In the genomic region with DNA sequence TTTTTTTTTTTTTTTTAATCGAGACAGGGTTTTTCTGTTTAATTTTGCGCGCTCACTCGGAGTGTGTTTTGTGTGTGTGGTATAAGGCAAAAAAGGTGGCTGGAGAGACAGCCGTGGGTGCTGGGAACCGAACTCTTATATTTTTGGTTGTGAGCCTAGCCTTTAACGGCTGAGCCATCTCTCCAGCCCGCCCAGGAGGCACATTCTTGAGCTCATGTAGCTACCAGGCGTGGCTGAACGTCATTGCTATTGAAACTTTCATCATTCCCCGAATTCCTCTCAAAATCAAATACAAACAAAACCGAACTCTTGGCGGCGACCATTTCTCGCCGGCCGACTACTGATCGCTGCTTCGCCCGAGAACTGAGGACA, we compare ENCODE assay signal across 7 mouse cellular contexts. TPM values are rescaled to one million over a fixed set of nuclear protein-coding genes. Genes with fewer than 3 reads are reported as not detected.
DNase-seq lines count a peak whose midpoint lies in the region; ATAC-seq and TF ChIP-seq lines count a peak whose summit lies in the region.
"Not testable (repeated sequence)": the region's sequence is repeated elsewhere in the genome, so short reads cannot be mapped to it uniquely, and the experiment has no call there.

No protein-coding gene starts in this region.

- H3K4me3 ChIP-seq in embryonic facial prominence, embryonic 14.5 days (ENCODE audit: low read depth, low read length) = peak overlapping the region; percentile 61
- H3K4me3 ChIP-seq in heart, adult 2 months = peak overlapping the region; percentile 72
- peak overlapping the region; percentile 55 for H3K4me3 ChIP-seq in limb, embryonic 11.5 days (ENCODE audit: low read depth, low read length)
- H3K4me3 ChIP-seq in midbrain, embryonic 12.5 days = peak overlapping the region; percentile 61

- not testable (repeated sequence) for TF ChIP-seq CTCF in heart, adult 2 months (IDR thresholded peaks at IDR 0.05)

- H3K27ac ChIP-seq in embryonic facial prominence, embryonic 14.5 days (replicated peaks; ENCODE audit: low read depth, low read length) = peak overlapping the region; percentile 91
- peak overlapping the region; percentile 85 for H3K27ac ChIP-seq in heart, adult 2 months
- H3K27ac ChIP-seq in limb, embryonic 11.5 days (replicated peaks; ENCODE audit: low read depth, low read length) = not testable (repeated sequence)
- peak overlapping the region; percentile 72 for H3K27ac ChIP-seq in midbrain, embryonic 12.5 days (replicated peaks)

- H3K79me2 ChIP-seq in heart, adult 2 months (replicated peaks; ENCODE audit: control insufficient read depth, insufficient read depth, low read length) = not testable (repeated sequence)

- H3K9me3 ChIP-seq in embryonic facial prominence, embryonic 14.5 days (ENCODE audit: control insufficient read depth, low read length); limb, embryonic 11.5 days (ENCODE audit: control insufficient read depth, low read length); midbrain, embryonic 12.5 days: not testable (repeated sequence)

- not testable (repeated sequence) for H3K36me3 ChIP-seq in embryonic facial prominence, embryonic 14.5 days (ENCODE audit: control insufficient read depth, insufficient read depth, low read length); heart, adult 2 months (ENCODE audit: control insufficient read depth, insufficient read depth, low read length); limb, embryonic 11.5 days (ENCODE audit: control insufficient read depth, insufficient read depth, low read length); midbrain, embryonic 12.5 days

- intact Hi-C loops in heart, adult 2 months (cut with DNase I) = not testable (repeated sequence)

- H3K4me1 ChIP-seq in embryonic facial prominence, embryonic 14.5 days (ENCODE audit: control insufficient read depth, insufficient read depth, low read length); heart, adult 2 months (ENCODE audit: control insufficient read depth, insufficient read depth, low read length); limb, embryonic 11.5 days (ENCODE audit: control insufficient read depth, insufficient read depth, low read length): not testable (repeated sequence)
- H3K4me1 ChIP-seq in midbrain, embryonic 12.5 days = peaks cover 12% of the 10 kb centered on the region

- WGBS in embryonic facial prominence, embryonic 14.5 days = under 1% methylated on average over 20 of the region's 20 CpGs
- WGBS in heart, adult 2 months = under 1% methylated on average over 20 of the region's 20 CpGs
- WGBS in limb, embryonic 11.5 days = 0% methylated on average over 20 of the region's 20 CpGs
- under 1% methylated on average over 20 of the region's 20 CpGs for WGBS in midbrain, embryonic 12.5 days

- H3K9ac ChIP-seq in embryonic facial prominence, embryonic 14.5 days (ENCODE audit: low read depth, low read length) = peak overlapping the region; percentile 75
- H3K9ac ChIP-seq in heart, adult 2 months (ENCODE audit: low read depth, low read length) = peak overlapping the region; percentile 73
- peak overlapping the region; percentile 53 for H3K9ac ChIP-seq in limb, embryonic 11.5 days (ENCODE audit: low read length)
- H3K9ac ChIP-seq in midbrain, embryonic 12.5 days (replicated peaks) = peak overlapping the region; percentile 62

- peak overlapping the region; percentile 58 for H3K4me2 ChIP-seq in embryonic facial prominence, embryonic 14.5 days (ENCODE audit: low read depth, low read length)
- peak overlapping the region; percentile 48; the same call in 1 of the 2 replicates for H3K4me2 ChIP-seq in limb, embryonic 11.5 days (ENCODE audit: low read depth, severe bottlenecking)
- H3K4me2 ChIP-seq in midbrain, embryonic 12.5 days (replicated peaks) = peak overlapping the region; percentile 56

- TF ChIP-seq POLR2A in heart, adult 2 months (IDR thresholded peaks at IDR 0.05; ENCODE audit: insufficient read depth, low read depth, low read length) = not testable (repeated sequence)

- TF ChIP-seq EP300 in heart, adult 2 months (IDR thresholded peaks at IDR 0.05; ENCODE audit: insufficient read depth, low read depth, low read length) = 0 out of 2 replicates have a peak, but pooled peaks have one; percentile 41

- not testable (repeated sequence) for H3K27me3 ChIP-seq in embryonic facial prominence, embryonic 14.5 days (replicated peaks; ENCODE audit: control insufficient read depth, insufficient read depth, low read length); heart, adult 2 months (ENCODE audit: control insufficient read depth, insufficient read depth, low read length); limb, embryonic 11.5 days (ENCODE audit: control insufficient read depth, insufficient read depth, low read length); midbrain, embryonic 12.5 days

- peak; percentile 63 for DNase-seq in adrenal gland, postnatal 25 days
- DNase-seq in embryonic facial prominence, embryonic 14.5 days (ENCODE audit: low spot score) = peak; percentile 79
- DNase-seq in heart, adult 2 months = peak; percentile 80 to 86
- peak; percentile 67 to 86 for DNase-seq in kidney, adult 8-10 months
- peak; percentile 95 for DNase-seq in limb, embryonic 11.5 days (ENCODE audit: low spot score)
- DNase-seq in skeletal muscle tissue, adult 2 months (ENCODE audit: low read depth, low spot score) = peak; percentile 76

- peak; percentile 43 for ATAC-seq in embryonic facial prominence, embryonic 14.5 days (ENCODE audit: low read depth)
- ATAC-seq in limb, embryonic 11.5 days (ENCODE audit: insufficient number of reproducible peaks, low FRiP score, low TSS enrichment, low read depth) = peak; percentile 41; the same call in 1 of the 2 replicates
- peak; percentile 13; the same call in 1 of the 2 replicates for ATAC-seq in midbrain, embryonic 12.5 days (ENCODE audit: low FRiP score, low read depth)

RNA-seq across cellular contexts. Expression of a gene that starts 9.7 kb away (rescaled TPM):
- not detected in 2 replicates for total RNA-seq in adrenal gland, postnatal 25 days (2021)
- 0.14 TPM in 1 of 2 replicates, not detected in the other for polyA plus RNA-seq in embryonic facial prominence, embryonic 14.5 days (2014; fragmentation: Nextera tagmentation; extraction: Ambion mirVana)
- under 1 TPM; 0.18 TPM for total RNA-seq in heart, adult 2 months (2021)
- 0.20 and 0.92 TPM in 2 replicates for polyA plus RNA-seq in heart, adult 2 months (2012; rRNA removed)
- polyA plus RNA-seq in limb, embryonic 11.5 days (2014; fragmentation: Nextera tagmentation; extraction: Ambion mirVana) = not detected in 2 replicates
- polyA plus RNA-seq in midbrain, embryonic 12.5 days (2016; fragmentation: Nextera tagmentation; extraction: Ambion mirVana) = not detected in 2 replicates

RNA-seq across cellular contexts. Expression of a gene that starts 27.4 kb away (rescaled TPM):
- total RNA-seq in adrenal gland, postnatal 25 days (2021) = not detected in 2 replicates
- polyA plus RNA-seq in embryonic facial prominence, embryonic 14.5 days (2014; fragmentation: Nextera tagmentation; extraction: Ambion mirVana) = 0.42 TPM in 1 of 2 replicates, not detected in the other
- total RNA-seq in heart, adult 2 months (2021) = not detected
- 0.86 TPM in 1 of 2 replicates, not detected in the other for polyA plus RNA-seq in heart, adult 2 months (2012; rRNA removed)
- not detected in 2 replicates for polyA plus RNA-seq in limb, embryonic 11.5 days (2014; fragmentation: Nextera tagmentation; extraction: Ambion mirVana)
- not detected in 2 replicates for polyA plus RNA-seq in midbrain, embryonic 12.5 days (2016; fragmentation: Nextera tagmentation; extraction: Ambion mirVana)

RNA-seq across cellular contexts. Expression of a gene that starts 27.4 kb away (rescaled TPM):
- total RNA-seq in adrenal gland, postnatal 25 days (2021) = not detected in 2 replicates
- polyA plus RNA-seq in embryonic facial prominence, embryonic 14.5 days (2014; fragmentation: Nextera tagmentation; extraction: Ambion mirVana) = 0.39 TPM in 1 of 2 replicates, not detected in the other
- total RNA-seq in heart, adult 2 months (2021) = not detected
- 0.41 TPM in 1 of 2 replicates, not detected in the other for polyA plus RNA-seq in heart, adult 2 months (2012; rRNA removed)
- polyA plus RNA-seq in limb, embryonic 11.5 days (2014; fragmentation: Nextera tagmentation; extraction: Ambion mirVana) = not detected in 2 replicates
- not detected in 2 replicates for polyA plus RNA-seq in midbrain, embryonic 12.5 days (2016; fragmentation: Nextera tagmentation; extraction: Ambion mirVana)
